Mouse (Mus musculus): Measurements from ENCODE around the gene Rufy3. TPM values are rescaled to one million over a fixed set of nuclear protein-coding genes. Genes with fewer than 3 reads are reported as not detected.

The Rufy3 gene
- total RNA-seq, 1 experiment = 10.8 TPM

GRCm38 (mm10) chr5:88588481-88588880, 23.6 kb downstream of the Rufy3 start:
- Histone ChIP-seq H3K4me3 (ENCODE audit: insufficient read depth in 1 of 2, low read depth in 1 of 2, low read length in 2 of 2, poor library complexity in 1 of 2, severe bottlenecking in 1 of 2) (no peak overlapping the region), H3K4me1 (ENCODE audit: control insufficient read depth in 2 of 2, insufficient read depth in 2 of 2, low read length in 2 of 2, poor library complexity in 1 of 2) (peaks cover 6 to 9% of the 10 kb centered on the region in 2 experiments; a peak in 3 of 4 replicates), H3K9ac (ENCODE audit: insufficient read depth, low read depth, low read length, poor library complexity, severe bottlenecking) (no peak overlapping the region), H3K27ac (ENCODE audit: insufficient read depth, low read depth, low read length, poor library complexity, severe bottlenecking) (no peak overlapping the region), H3K9me3 (ENCODE audit: control insufficient read depth, insufficient read depth, low read depth, low read length) (no peaks in the 10 kb centered on the region), H3K36me3 (ENCODE audit: control insufficient read depth, insufficient read depth, low read length, poor library complexity, severe bottlenecking) (no peaks in the 10 kb centered on the region)
- no peak for DNase-seq (ENCODE audit: low read depth, low spot score)
- in situ Hi-C loops (cut with MboI; ENCODE audit: low sequenced_read_pairs in 2 of 2, unreplicated experiment in 2 of 2) = no loop called here
- TF ChIP-seq CHD2 (IDR thresholded peaks at IDR 0.05; ENCODE audit: low read depth, low read length) = no peak
- TF ChIP-seq MAFK (IDR thresholded peaks at IDR 0.05; ENCODE audit: insufficient read depth, low read depth, low read length) = no peak
- TF ChIP-seq ZC3H11A (IDR thresholded peaks at IDR 0.05; ENCODE audit: borderline replicate concordance, low read depth, low read length) = no peak
- no peak for TF ChIP-seq ZNF384 (IDR thresholded peaks at IDR 0.05; ENCODE audit: low read depth, low read length)
- TF ChIP-seq HCFC1 (IDR thresholded peaks at IDR 0.05; ENCODE audit: borderline replicate concordance, insufficient read depth, low read length) = no peak

GRCm38 (mm10) chr5:88593421-88594172, 28.8 kb downstream of the Rufy3 start:
- in situ Hi-C loops (cut with MboI; ENCODE audit: low sequenced_read_pairs in 2 of 2, unreplicated experiment in 2 of 2) = no loop called here
- H3K4me3 ChIP-seq (ENCODE audit: insufficient read depth in 1 of 2, low read depth in 1 of 2, low read length in 2 of 2, poor library complexity in 1 of 2, severe bottlenecking in 1 of 2) = no peak overlapping the region

GRCm38 (mm10) chr5:88594173-88594569, 29.3 kb downstream of the Rufy3 start:
- Histone ChIP-seq H3K4me3 (ENCODE audit: insufficient read depth in 1 of 2, low read depth in 1 of 2, low read length in 2 of 2, poor library complexity in 1 of 2, severe bottlenecking in 1 of 2) (no peak overlapping the region), H3K9ac (ENCODE audit: insufficient read depth, low read depth, low read length, poor library complexity, severe bottlenecking) (no peak overlapping the region), H3K4me1 (ENCODE audit: control insufficient read depth in 2 of 2, insufficient read depth in 2 of 2, low read length in 2 of 2, poor library complexity in 1 of 2) (peaks cover 3 to 8% of the 10 kb centered on the region in 2 experiments; a peak in 2 of 4 replicates), H3K36me3 (ENCODE audit: control insufficient read depth, insufficient read depth, low read length, poor library complexity, severe bottlenecking) (no peaks in the 10 kb centered on the region), H3K9me3 (ENCODE audit: control insufficient read depth, insufficient read depth, low read depth, low read length) (no peaks in the 10 kb centered on the region), H3K27ac (ENCODE audit: insufficient read depth, low read depth, low read length, poor library complexity, severe bottlenecking) (no peak overlapping the region)
- TF ChIP-seq ZNF384 (IDR thresholded peaks at IDR 0.05; ENCODE audit: low read depth, low read length) (no peak), MAFK (IDR thresholded peaks at IDR 0.05; ENCODE audit: insufficient read depth, low read depth, low read length) (no peak), HCFC1 (IDR thresholded peaks at IDR 0.05; ENCODE audit: borderline replicate concordance, insufficient read depth, low read length) (no peak), ZC3H11A (IDR thresholded peaks at IDR 0.05; ENCODE audit: borderline replicate concordance, low read depth, low read length) (no peak), CHD2 (IDR thresholded peaks at IDR 0.05; ENCODE audit: low read depth, low read length) (no peak)
- no peak for DNase-seq (ENCODE audit: low read depth, low spot score)
- in situ Hi-C loops (cut with MboI; ENCODE audit: low sequenced_read_pairs in 2 of 2, unreplicated experiment in 2 of 2) = no loop called here

More at GRCm38 (mm10) chr5:88593421-88594172, 28.8 kb downstream of the Rufy3 start:
- H3K27ac ChIP-seq (ENCODE audit: insufficient read depth, low read depth, low read length, poor library complexity, severe bottlenecking) = no peak overlapping the region
- no peaks in the 10 kb centered on the region for H3K9me3 ChIP-seq (ENCODE audit: control insufficient read depth, insufficient read depth, low read depth, low read length)
- no peak for DNase-seq (ENCODE audit: low read depth, low spot score)
- TF ChIP-seq MAFK (IDR thresholded peaks at IDR 0.05; ENCODE audit: insufficient read depth, low read depth, low read length) (no peak), ZNF384 (IDR thresholded peaks at IDR 0.05; ENCODE audit: low read depth, low read length) (no peak), HCFC1 (IDR thresholded peaks at IDR 0.05; ENCODE audit: borderline replicate concordance, insufficient read depth, low read length) (no peak), CHD2 (IDR thresholded peaks at IDR 0.05; ENCODE audit: low read depth, low read length) (no peak), ZC3H11A (IDR thresholded peaks at IDR 0.05; ENCODE audit: borderline replicate concordance, low read depth, low read length) (no peak)
- H3K4me1 ChIP-seq (ENCODE audit: control insufficient read depth in 2 of 2, insufficient read depth in 2 of 2, low read length in 2 of 2, poor library complexity in 1 of 2) = peaks cover 3 to 8% of the 10 kb centered on the region in 2 experiments; a peak in 2 of 4 replicates
- no peak overlapping the region for H3K9ac ChIP-seq (ENCODE audit: insufficient read depth, low read depth, low read length, poor library complexity, severe bottlenecking)
- no peaks in the 10 kb centered on the region for H3K36me3 ChIP-seq (ENCODE audit: control insufficient read depth, insufficient read depth, low read length, poor library complexity, severe bottlenecking)

GRCm38 (mm10) chr5:88595537-88596455, 31.0 kb downstream of the Rufy3 start:
- in situ Hi-C loops (cut with MboI; ENCODE audit: low sequenced_read_pairs in 2 of 2, unreplicated experiment in 2 of 2) = no loop called here
- Histone ChIP-seq H3K4me3 (ENCODE audit: insufficient read depth in 1 of 2, low read depth in 1 of 2, low read length in 2 of 2, poor library complexity in 1 of 2, severe bottlenecking in 1 of 2) (no peak overlapping the region), H3K9ac (ENCODE audit: insufficient read depth, low read depth, low read length, poor library complexity, severe bottlenecking) (no peak overlapping the region), H3K27ac (ENCODE audit: insufficient read depth, low read depth, low read length, poor library complexity, severe bottlenecking) (no peak overlapping the region), H3K9me3 (ENCODE audit: control insufficient read depth, insufficient read depth, low read depth, low read length) (no peaks in the 10 kb centered on the region), H3K36me3 (ENCODE audit: control insufficient read depth, insufficient read depth, low read length, poor library complexity, severe bottlenecking) (no peaks in the 10 kb centered on the region), H3K4me1 (ENCODE audit: control insufficient read depth in 2 of 2, insufficient read depth in 2 of 2, low read length in 2 of 2, poor library complexity in 1 of 2) (peaks cover 3 to 9% of the 10 kb centered on the region in 2 experiments; a peak in 2 of 4 replicates)
- DNase-seq (ENCODE audit: low read depth, low spot score) = no peak
- TF ChIP-seq ZC3H11A (IDR thresholded peaks at IDR 0.05; ENCODE audit: borderline replicate concordance, low read depth, low read length) (no peak), MAFK (IDR thresholded peaks at IDR 0.05; ENCODE audit: insufficient read depth, low read depth, low read length) (no peak), HCFC1 (IDR thresholded peaks at IDR 0.05; ENCODE audit: borderline replicate concordance, insufficient read depth, low read length) (no peak), ZNF384 (IDR thresholded peaks at IDR 0.05; ENCODE audit: low read depth, low read length) (no peak), CHD2 (IDR thresholded peaks at IDR 0.05; ENCODE audit: low read depth, low read length) (no peak)

Measured in ES-E14 (cell line).